Mouse (Mus musculus): ENCODE results near the gene Mep1a. TPM values are rescaled to one million over a fixed set of nuclear protein-coding genes. Genes with fewer than 3 reads are reported as not detected.

The Mep1a gene
- polyA plus RNA-seq (2015; fragmentation: Illumina TruSeq; extraction: RNeasy Lipid Tissue Mini Kit (QIAGEN cat#74804); ENCODE audit: low read depth, low replicate concordance) = not detected

GRCm38 (mm10) chr17:43502592-43502991, at the start of gene Mep1a:
Mep1a (minus strand) TSS chr17:43502812.

GRCm38 (mm10) chr17:43543539-43543938, 40.9 kb upstream of the Mep1a start, which contains the start of gene Ankrd66:
Ankrd66 (minus strand) TSS chr17:43543639.

Other genes with a start within 250 kb of the Mep1a start
- not detected for gene Adgrf1, start 232.5 kb downstream of the Mep1a start, polyA plus RNA-seq (2015; fragmentation: Illumina TruSeq; extraction: RNeasy Lipid Tissue Mini Kit (QIAGEN cat#74804); ENCODE audit: low read depth, low replicate concordance)
- gene Adgrf5, start 142.4 kb downstream of the Mep1a start, polyA plus RNA-seq (2015; fragmentation: Illumina TruSeq; extraction: RNeasy Lipid Tissue Mini Kit (QIAGEN cat#74804); ENCODE audit: low read depth, low replicate concordance) = 24.6 TPM
- gene Ankrd66, start 40.8 kb upstream of the Mep1a start, polyA plus RNA-seq (2015; fragmentation: Illumina TruSeq; extraction: RNeasy Lipid Tissue Mini Kit (QIAGEN cat#74804); ENCODE audit: low read depth, low replicate concordance) = 1.4 TPM
- gene Pla2g7, start 65.3 kb upstream of the Mep1a start, polyA plus RNA-seq (2015; fragmentation: Illumina TruSeq; extraction: RNeasy Lipid Tissue Mini Kit (QIAGEN cat#74804); ENCODE audit: low read depth, low replicate concordance) = 193 TPM
- 0.71 TPM for gene Tdrd6, start 127.5 kb upstream of the Mep1a start, polyA plus RNA-seq (2015; fragmentation: Illumina TruSeq; extraction: RNeasy Lipid Tissue Mini Kit (QIAGEN cat#74804); ENCODE audit: low read depth, low replicate concordance)
- 43.4 TPM for gene Slc25a27, start 164.4 kb upstream of the Mep1a start, polyA plus RNA-seq (2015; fragmentation: Illumina TruSeq; extraction: RNeasy Lipid Tissue Mini Kit (QIAGEN cat#74804); ENCODE audit: low read depth, low replicate concordance)
- 4.0 TPM for gene Cyp39a1, start 164.6 kb upstream of the Mep1a start, polyA plus RNA-seq (2015; fragmentation: Illumina TruSeq; extraction: RNeasy Lipid Tissue Mini Kit (QIAGEN cat#74804); ENCODE audit: low read depth, low replicate concordance)

Data from brain, adult 10 weeks (tissue).